Mouse (Mus musculus) lung, postnatal 14 days (tissue): ENCODE results near the gene Teddm1a.
A peak's percentile ranks its signal among the peaks of the same experiment; 100 is the strongest.
"Not testable (repeated sequence)": the region's sequence is repeated elsewhere in the genome, so short reads cannot be mapped to it uniquely, and the experiment has no call there.

ENCODE experiments used
- DNase-seq: peaks from one replicate; pipeline ENCODE4 v3.0.0; 2021

The Teddm1a gene

DNA sequence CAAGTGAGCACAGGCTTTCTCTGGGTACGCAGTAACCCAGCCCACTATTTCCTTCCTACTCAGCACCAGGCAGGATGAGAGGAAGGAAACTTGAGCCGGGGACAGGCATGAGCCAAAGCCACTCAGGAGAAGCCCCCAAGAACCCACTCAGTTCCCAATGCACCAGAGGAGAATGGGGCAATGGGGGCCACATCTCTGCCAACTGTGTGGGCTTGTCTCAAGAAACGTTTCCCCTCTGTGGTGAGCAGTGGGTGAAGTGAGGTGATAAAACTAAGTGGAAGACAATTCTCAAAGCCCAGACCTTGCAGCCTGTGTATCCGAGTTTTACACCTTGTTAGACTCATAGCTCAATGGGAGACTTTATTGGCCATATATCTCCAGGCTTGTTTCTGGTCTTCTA lies at the start of gene Teddm1a:
Gene Teddm1a, plus strand, starts transcription at position 301 of the 400 bp plus-strand sequence.
- DNase-seq: no peak

DNA sequence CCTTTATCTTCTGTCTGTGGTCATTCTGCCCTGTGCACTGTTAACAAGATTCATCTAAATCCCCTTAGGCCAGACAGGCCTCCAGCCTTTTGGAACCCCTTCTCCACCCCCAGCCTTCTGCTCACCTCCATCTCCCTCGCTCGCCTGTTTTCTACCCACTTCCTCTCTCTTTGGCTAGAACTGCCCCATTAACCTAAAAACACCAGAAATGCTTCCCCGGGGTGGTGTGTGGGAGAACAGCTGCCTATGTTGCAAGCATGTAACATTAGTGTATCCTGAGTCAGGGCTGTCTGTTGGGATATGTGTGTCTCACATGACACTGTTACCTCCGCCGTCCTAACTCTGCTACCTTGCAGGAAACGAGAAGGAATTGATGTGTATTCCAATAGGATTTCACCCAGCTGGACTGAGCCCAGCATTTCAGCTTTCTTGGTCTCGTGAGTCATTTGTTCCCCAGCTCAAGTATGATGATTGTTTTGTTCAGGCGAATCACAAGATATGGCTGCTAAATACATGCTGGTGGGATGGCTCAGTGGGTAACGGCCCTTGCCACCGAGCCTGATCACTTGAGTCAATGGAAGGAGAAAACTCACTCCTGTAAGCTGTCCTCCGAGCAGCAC lies 49.3 kb upstream of the Teddm1a start:
- DNase-seq: no peak

GRCm38 (mm10) chr1:153844042-153844441 lies 47.5 kb upstream of the Teddm1a start, which contains the start of gene Rgsl1:
Gene Rgsl1, minus strand, starts transcription at chr1:153844142.
- DNase-seq: no peak

DNA sequence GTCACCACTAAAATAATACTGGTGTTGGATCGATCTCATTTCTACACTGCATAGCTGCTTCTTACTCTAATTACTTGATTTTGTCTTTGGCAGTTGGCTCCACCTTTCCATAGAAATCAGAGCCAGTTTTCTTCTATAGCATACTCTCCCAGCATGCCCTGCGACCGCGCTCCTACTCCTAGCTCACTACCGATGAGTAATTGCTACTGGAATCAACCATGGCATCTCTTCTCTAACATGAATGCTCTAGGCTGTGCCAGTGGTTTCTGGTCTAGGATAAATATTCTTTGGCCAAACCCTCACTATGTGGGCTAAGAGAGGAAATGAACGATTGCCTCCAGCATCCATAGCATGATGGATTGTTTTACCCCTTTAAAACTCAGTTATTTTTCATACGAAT lies 45.1 kb upstream of the Teddm1a start:
- DNase-seq: no peak

DNA sequence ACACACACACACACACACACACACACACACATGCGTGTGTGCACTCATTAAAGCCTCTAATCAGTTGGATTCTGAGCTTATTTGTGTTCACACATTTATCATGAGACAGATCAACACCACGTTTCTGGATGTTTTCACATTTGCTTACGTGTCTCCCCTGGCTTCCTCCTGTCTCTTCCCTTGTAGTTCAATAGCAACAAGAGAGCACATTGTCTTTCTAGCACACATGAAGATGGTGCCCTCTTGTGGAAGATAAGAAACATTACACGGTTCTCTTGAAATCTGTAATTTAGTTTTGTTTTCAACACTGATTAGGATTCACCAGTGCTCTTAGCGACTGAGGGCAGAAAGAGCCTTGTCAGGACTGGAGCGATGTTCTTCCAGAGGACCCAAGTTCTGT lies 44.7 kb upstream of the Teddm1a start:
- no peak for DNase-seq

- not testable (repeated sequence) for DNase-seq
Measured at GRCm38 (mm10) chr1:153852696-153853095, 38.8 kb upstream of the Teddm1a start.

DNA sequence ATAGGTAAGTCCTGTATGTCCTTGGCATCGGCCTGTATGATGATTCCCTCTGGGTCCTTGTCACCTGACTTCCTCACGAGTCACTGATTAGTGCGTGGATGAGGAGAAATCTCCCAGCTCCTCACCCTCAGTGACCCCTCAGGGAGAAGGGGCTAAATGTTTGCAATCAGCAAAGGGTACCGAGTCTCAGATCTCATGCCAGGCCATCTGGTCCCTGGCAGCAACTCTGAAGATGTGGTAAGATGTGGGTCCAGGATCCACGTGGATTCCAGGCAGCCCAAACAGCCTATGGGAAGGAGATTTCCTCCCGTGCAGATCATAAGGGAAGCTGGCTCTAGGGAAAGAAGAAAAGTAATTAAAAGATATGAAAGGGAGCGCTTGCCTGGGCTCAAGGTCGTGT lies 35.6 kb upstream of the Teddm1a start:
- no peak for DNase-seq

GRCm38 (mm10) chr1:153874045-153874444 lies 17.5 kb upstream of the Teddm1a start, which contains the start of gene Teddm1b:
Gene Teddm1b, plus strand, starts transcription at chr1:153874345.
- DNase-seq: no peak

- not testable (repeated sequence) for DNase-seq
Measured at GRCm38 (mm10) chr1:153880391-153880790, 11.2 kb upstream of the Teddm1a start.

DNA sequence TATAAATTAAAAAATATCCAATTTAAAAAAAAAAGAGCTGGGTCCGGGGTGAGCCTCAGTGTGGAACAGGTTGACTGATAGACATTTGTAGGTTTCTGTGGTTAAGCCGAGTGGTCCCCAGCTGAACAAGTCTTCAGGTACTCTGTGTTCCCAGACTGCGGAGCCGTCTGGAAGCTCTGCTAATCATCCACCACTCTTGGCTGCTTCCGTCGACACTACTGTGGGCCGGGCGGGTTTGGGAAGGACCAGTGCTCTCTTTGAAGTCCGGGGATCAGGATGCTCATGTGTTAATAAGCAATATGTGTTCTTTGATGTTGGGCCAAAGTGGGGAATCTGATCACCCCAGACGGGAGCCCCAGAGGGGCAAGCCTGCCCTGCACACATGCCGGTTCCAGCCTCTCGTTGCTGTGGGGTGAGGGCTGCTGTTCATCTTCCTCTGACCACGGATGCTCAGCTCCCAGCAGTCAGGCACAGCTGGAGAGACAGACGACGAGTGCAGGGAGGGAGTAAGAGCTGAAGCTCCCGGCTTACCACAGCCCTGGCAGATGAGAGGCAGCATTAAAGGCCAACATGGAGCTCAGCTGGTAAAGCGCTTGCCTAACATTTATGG lies 5.4 kb upstream of the Teddm1a start:
- DNase-seq: no peak

DNA sequence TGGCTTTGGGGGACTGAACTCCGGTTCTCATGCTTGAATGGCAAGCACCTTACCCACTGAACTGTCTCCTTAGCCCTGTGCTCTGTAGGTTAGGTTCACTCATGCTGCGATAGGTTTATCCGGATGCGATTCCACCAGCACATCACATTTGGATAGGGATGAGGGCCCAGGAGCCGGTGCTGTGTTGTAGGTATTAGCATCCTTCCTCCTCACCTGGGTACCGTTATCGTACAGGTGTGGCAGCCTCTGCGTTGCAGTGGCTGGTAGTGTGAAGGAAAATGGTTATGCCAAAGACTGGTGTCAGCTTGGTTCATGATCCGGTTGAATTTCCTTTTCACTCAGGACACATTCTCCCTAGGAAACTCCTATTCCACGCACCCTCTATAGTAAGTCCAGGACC lies 1.4 kb upstream of the Teddm1a start:
- DNase-seq: no peak

- DNase-seq: no peak
Measured at GRCm38 (mm10) chr1:153893746-153894145, 2.2 kb downstream of the Teddm1a start.

- DNase-seq: no peak
Measured at GRCm38 (mm10) chr1:153894201-153894893, 2.8 kb downstream of the Teddm1a start.

- DNase-seq: peak; percentile 80
Measured at GRCm38 (mm10) chr1:153894979-153895378, 3.4 kb downstream of the Teddm1a start.

GRCm38 (mm10) chr1:153897196-153897595 lies 5.7 kb downstream of the Teddm1a start:
- DNase-seq: no peak

- DNase-seq: no peak
Measured at GRCm38 (mm10) chr1:153898989-153899730, 7.6 kb downstream of the Teddm1a start.

DNA sequence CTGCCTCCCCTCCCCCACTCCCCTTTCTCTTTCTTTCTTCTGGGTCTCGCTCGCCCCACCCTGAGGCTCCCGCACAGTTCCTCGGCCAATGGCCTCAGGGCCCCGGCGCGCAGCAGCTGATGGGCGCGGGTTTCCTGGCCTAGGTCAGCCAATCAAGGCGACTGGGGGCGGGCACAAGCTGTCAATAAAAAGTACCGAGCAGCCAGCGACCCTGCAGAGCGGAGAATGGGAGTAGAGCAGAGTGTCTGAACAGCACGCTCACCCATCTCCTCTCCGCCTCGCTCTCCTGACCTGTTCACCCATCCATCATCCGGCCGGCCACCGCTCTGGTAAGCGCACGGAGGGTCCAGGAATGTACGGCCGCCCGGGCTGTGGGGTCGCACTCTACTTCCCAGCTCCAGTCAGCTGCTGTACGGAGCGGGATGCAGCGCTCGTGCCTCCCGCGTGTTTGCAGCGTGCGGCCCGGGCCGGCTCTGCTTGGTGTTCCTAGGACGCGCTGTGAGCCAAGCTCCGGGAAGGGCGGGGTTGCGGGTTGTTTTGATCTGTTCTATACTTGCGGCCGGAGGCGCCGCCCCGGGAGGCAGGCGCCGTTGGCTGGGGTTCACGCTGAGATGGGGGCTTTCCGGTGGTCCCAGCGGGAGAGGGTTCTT lies 8.3 kb downstream of the Teddm1a start, which contains the start of the genes Glul and Teddm2:
Gene Glul, plus strand, starts transcription at position 214 of the 650 bp plus-strand sequence.
Gene Teddm2, minus strand, starts transcription at position 498 of the 650 bp plus-strand sequence.
- peak; percentile 97 for DNase-seq

- peak; percentile 43 for DNase-seq
Measured at GRCm38 (mm10) chr1:153900381-153900780, 8.8 kb downstream of the Teddm1a start.

DNA sequence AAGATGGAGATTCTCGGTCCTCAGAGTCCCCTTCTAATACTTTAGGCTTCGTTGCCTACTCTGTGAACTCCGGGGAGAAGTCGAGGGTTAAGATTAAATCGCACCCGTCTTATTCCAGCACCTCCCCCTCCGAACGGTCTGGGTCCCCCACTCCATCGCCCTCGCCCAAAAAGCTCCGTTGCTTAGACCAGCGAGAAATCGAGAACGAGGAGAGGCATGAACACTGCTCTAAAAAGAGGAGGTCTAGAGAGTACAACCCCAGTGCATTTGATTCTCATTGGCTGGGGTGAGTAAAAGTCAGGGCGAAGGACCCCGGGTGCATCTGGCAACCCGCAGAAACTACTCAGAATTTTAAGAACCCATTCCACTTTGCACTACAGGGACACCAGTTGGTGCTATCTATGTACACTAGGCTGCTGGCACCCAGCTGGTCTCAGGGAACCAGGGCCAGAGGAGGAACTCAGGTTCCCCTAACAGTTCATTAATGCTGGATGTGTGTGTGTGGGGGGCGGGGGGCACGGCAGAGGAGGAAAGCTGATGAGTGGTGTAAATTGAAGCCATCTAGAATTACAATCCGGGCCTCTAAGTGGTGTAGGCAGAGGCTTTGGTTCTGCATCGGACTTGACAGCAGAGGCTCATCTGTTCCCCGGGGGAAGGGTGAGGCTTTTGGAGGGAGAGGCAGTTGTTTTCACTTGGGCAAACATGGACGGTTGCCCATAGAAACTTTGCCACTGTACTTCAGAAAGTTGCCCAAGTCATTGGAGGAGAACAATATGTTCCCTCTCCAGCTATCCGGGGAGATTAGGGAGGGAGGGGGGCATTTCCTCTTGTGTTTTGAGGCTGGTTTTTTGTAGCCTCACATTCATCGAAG lies 9.6 kb downstream of the Teddm1a start:
- peak; percentile 79 for DNase-seq

- DNase-seq: no peak
Measured at GRCm38 (mm10) chr1:153903006-153903405, 11.5 kb downstream of the Teddm1a start.

GRCm38 (mm10) chr1:153904236-153904635 lies 12.7 kb downstream of the Teddm1a start:
- no peak for DNase-seq

DNA sequence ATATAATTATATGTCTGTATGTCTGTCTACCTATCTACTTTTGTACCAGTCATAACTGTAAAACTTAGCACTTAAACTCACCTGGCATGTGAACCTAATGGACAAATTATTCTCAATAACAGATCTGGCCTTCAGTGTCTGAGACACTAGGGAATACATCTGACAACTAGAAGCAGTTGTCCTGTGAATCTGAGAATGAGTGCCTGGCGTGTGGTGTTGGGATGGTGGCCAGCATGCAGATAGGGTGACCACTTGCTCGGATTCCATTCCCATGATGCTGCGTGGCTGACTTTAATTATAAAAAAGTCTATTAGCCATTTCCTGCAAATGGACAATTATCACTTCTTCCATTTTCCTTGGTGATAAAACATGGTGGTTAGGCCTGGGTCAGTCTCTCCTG lies 14.3 kb downstream of the Teddm1a start:
- DNase-seq: no peak
